In the genomic region with DNA sequence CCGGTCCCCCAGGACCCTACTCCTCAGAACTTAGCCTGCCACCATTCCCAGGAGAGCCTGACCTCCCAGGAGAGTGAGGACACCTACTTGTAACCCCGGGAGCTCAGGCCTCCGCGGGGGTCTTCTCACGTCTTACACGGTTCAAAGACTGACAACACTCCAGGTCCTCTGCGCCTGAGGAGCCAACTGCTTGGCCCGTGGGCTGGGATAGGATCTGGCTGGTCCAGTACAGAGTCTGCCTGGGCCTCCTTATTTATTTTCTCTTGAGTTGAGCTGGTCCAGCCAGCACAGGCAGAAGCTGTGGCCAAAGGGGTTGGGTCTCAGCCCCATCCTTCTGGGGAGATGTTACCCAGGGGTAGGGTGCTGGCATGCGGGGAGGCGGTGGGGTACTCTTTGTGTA, we compare ENCODE assay signal across 21 mouse cellular contexts. TPM values are rescaled to one million over a fixed set of nuclear protein-coding genes. Genes with fewer than 3 reads are reported as not detected.
"Had no signal": no experiment of that assay in that cellular context is flagged by ENCODE, and none has a peak within 500 bp of the region (broad histone marks: within the 10 kb centered on the region; RNA-seq: fewer than 3 reads in every experiment).

No protein-coding gene starts in this region.

- H3K9me3 ChIP-seq: midbrain, embryonic 12.5 days; neural tube, embryonic 13.5 days; neural tube, embryonic 15.5 days; stomach, embryonic 15.5 days had no signal

- H3K9ac ChIP-seq: lung, embryonic 14.5 days; midbrain, embryonic 12.5 days; neural tube, embryonic 13.5 days; neural tube, embryonic 15.5 days; stomach, embryonic 15.5 days had no signal

- H3K4me3 ChIP-seq: midbrain, embryonic 10.5 days; midbrain, embryonic 12.5 days; myocyte; neural tube, embryonic 13.5 days; neural tube, embryonic 15.5 days; stomach, embryonic 15.5 days had no signal

- DNase-seq: lung, adult 18-20 months; lung, embryonic 14.5 days; lung, postnatal 10 days; lung, postnatal 4 days; midbrain, embryonic 14.5 days; retina, postnatal 1 day; right cerebral cortex, adult 18-20 months; right cerebral cortex, postnatal 25 days; right cerebral cortex, postnatal 4 days; spleen, adult 18-20 months; thymus, adult 2 months; thymus, postnatal 25 days; thymus, postnatal 4 days had no signal

- H3K27me3 ChIP-seq: stomach, embryonic 15.5 days had no signal

- H3K27ac ChIP-seq: midbrain, embryonic 10.5 days; midbrain, embryonic 12.5 days; neural tube, embryonic 13.5 days had no signal

RNA-seq across cellular contexts. Expression of a gene that starts 21.2 kb away (rescaled TPM):
- polyA plus RNA-seq: lung, embryonic 14.5 days; midbrain, embryonic 12.5 days; myocyte; neural tube, embryonic 11.5 days; neural tube, embryonic 13.5 days; neural tube, embryonic 15.5 days; testis, adult 2 months had no signal

RNA-seq across cellular contexts. Expression of a gene that starts 42.3 kb away (rescaled TPM):
- polyA plus RNA-seq: midbrain, embryonic 12.5 days; midbrain, embryonic 14.5 days; neural tube, embryonic 11.5 days; neural tube, embryonic 13.5 days had no signal
